Mouse (Mus musculus) erythroblast, embryonic 14.5 days (primary cell): ENCODE measurements around the gene Dpt. TPM values are rescaled to one million over a fixed set of nuclear protein-coding genes. Genes with fewer than 3 reads are reported as not detected.
"Not testable (repeated sequence)": the region's sequence is repeated elsewhere in the genome, so short reads cannot be mapped to it uniquely, and the experiment has no call there.

Source experiments
- H3K27me3 ChIP-seq: 2 replicates; pipeline ENCODE4 v1.6.1; 2012; ENCODE audit warnings: inconsistent platforms; ENCODE audit not compliant: control insufficient read depth
- H3K36me3 ChIP-seq: 2 replicates; pipeline ENCODE4 v1.6.1; 2012; ENCODE audit warnings: mild to moderate bottlenecking, inconsistent platforms; ENCODE audit not compliant: control insufficient read depth
- H3K4me1 ChIP-seq: 2 replicates; pipeline ENCODE4 v1.6.1; 2012; ENCODE audit warnings: inconsistent platforms; ENCODE audit not compliant: control insufficient read depth
- H3K4me3 ChIP-seq: replicated peaks from 2 replicates; pipeline ENCODE3; 2012; ENCODE audit warnings: moderate library complexity, mild to moderate bottlenecking, inconsistent platforms
- H3K9me3 ChIP-seq: 2 replicates; pipeline ENCODE4 v1.6.1; 2012; ENCODE audit warnings: low read length, inconsistent platforms, mixed read lengths; ENCODE audit not compliant: control insufficient read depth
- GATA1 ChIP-seq: IDR thresholded peaks from 2 replicates; pipeline ENCODE4 v1.6.1; 2012; ENCODE audit warnings: low read length, inconsistent platforms, mixed read lengths
- TAL1 ChIP-seq: IDR thresholded peaks from 3 replicates; pipeline ENCODE4 v1.6.1; 2012; ENCODE audit warnings: low read length, inconsistent platforms, mixed read lengths
- polyA plus RNA-seq: library from polyadenylated mRNA; stranded (reverse); fragments of >175 nt; gene quantifications from 2 replicates; pipeline ENCODE4 v1.2.3, GENCODE M21; 2012

Dpt gene
- polyA plus RNA-seq, 1 experiment: 0.02 TPM

- TF ChIP-seq TAL1 (no peak), GATA1 (no peak)
Observed at GRCm38 (mm10) chr1:164787771-164788170, 8.7 kb upstream of the Dpt start.

GRCm38 (mm10) chr1:164788292-164788691 is 8.2 kb upstream of the Dpt start:
- TF ChIP-seq TAL1 (no peak), GATA1 (no peak)
- Histone ChIP-seq H3K27me3 (no peaks in the 10 kb centered on the region), H3K4me3 (no peak overlapping the region)

More at GRCm38 (mm10) chr1:164787771-164788170, 8.7 kb upstream of the Dpt start:
- peaks cover 13% of the 10 kb centered on the region for H3K9me3 ChIP-seq
- no peak overlapping the region for H3K4me3 ChIP-seq
- no peaks in the 10 kb centered on the region for H3K27me3 ChIP-seq
- H3K4me1 ChIP-seq: no peaks in the 10 kb centered on the region
- no peaks in the 10 kb centered on the region for H3K36me3 ChIP-seq

DNA sequence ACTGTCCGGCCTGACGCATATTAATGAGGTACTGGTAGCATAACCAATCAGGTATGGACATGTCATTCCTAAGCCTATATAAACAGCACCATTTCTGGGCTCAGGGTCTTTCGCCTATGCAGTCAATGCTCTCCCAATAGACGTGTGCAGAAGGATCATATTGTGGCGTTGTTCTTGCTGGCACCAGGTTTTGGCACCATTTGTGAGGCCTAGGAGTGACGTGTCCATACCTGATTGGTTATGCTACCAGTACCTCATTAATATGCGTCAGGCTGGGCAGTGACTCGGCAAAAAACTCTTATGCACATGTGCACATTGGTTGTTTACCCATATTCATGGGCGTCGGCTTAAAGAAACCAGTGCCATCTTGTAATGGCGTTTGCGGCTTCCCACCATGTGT is 6.1 kb upstream of the Dpt start:
- not testable (repeated sequence) for H3K36me3 ChIP-seq, H3K27me3 ChIP-seq

More at GRCm38 (mm10) chr1:164788292-164788691, 8.2 kb upstream of the Dpt start:
- no peaks in the 10 kb centered on the region for H3K4me1 ChIP-seq
- H3K9me3 ChIP-seq: peaks cover 13% of the 10 kb centered on the region
- H3K36me3 ChIP-seq: no peaks in the 10 kb centered on the region

DNA sequence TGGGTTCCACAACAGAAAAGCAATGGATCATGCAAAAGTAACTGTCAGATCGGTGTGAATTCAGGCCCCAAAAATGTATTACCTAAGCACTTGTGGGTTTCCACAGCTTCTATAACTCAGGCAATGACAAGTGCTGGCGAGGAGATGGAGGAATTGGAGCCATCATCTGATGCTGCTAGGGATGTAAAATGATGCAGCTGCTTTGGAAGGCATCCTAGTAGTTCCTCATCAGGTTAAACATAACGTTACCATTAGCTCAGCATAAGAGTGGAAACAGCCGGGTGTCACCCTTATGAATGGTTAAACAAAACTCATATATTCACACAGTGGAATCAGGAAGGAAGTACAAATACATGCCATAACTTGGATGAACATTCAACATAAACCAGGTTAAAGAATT is 3.4 kb upstream of the Dpt start:
- H3K9me3 ChIP-seq: peaks cover 8% of the 10 kb centered on the region
- no peaks in the 10 kb centered on the region for H3K36me3 ChIP-seq
- no peaks in the 10 kb centered on the region for H3K4me1 ChIP-seq
- TF ChIP-seq TAL1: no peak
- TF ChIP-seq GATA1: no peak
- H3K27me3 ChIP-seq: no peaks in the 10 kb centered on the region
- H3K4me3 ChIP-seq: no peak overlapping the region

More for the DNA sequence above, 6.1 kb upstream of the Dpt start:
- H3K9me3 ChIP-seq, H3K4me1 ChIP-seq, H3K4me3 ChIP-seq: not testable (repeated sequence)

DNA sequence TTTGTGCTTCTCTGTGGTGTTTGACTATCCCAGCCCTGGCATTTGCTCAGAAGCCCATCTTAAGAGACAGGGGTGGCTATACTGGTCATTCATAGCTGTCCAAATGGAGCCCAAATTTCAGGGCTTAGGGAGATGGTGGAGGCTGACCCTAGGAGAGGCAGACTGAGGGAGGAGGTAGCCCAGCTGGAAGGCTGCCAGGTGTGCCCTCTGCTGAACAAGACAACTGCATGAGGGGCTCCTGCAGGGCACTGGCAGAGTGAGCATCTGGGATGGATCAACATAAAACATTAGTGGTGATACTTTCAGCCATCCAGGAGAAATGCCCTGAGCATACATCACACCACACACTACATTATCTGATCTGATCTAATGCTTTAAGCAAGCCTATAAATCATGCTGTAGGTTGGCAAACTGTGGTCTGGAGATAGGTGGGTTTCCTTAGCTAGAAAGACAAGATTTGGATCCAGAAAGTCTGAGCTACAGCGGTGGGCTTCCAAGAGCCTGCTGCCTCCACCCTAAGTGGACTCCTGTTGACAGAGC is 1.4 kb downstream of the Dpt start:
- Histone ChIP-seq H3K36me3 (no peaks in the 10 kb centered on the region), H3K9me3 (no peaks in the 10 kb centered on the region), H3K4me3 (no peak overlapping the region), H3K27me3 (no peaks in the 10 kb centered on the region), H3K4me1 (no peaks in the 10 kb centered on the region)
- TF ChIP-seq GATA1: no peak
- no peak for TF ChIP-seq TAL1

DNA sequence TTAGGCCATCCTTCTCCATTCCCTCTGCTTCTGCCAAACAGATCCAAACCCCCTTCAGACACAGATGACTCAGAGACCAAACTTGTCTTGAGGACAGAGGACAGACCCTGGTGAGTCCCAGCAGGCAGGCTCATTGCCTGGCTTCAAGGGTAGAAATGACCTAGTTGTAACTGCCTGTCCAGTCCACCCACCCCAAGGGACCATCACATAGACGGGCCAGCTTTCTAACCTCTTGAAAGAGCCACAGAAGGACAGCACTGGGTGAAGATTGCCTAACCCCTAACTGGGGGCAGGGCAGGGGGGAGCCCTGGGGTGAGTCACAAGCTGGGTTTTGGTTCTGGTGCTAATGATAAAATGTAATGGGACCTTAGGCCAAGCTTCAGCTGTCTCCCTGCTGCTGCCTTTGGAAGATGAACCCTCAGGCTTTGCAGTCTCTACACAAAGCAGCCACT is 2.1 kb downstream of the Dpt start:
- H3K4me1 ChIP-seq: no peaks in the 10 kb centered on the region

DNA sequence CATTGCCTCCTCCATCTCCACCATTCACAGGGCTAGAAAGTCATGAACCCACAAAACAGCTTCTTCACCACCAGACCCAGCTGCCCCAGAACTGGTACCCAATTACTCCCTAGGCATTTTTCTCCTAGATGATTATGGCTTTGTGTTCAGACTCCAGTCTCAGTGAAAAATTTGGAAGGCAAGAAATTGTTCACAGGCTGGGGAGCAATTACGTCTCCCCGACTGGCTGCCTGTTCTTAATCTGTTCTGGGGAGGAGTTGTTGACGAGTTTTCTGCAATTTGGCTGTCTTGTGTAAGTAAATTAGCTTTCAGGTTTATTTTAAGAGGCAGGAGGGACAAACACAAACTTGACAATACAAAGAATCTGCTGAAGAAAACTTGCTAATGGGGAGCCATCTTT is 2.7 kb downstream of the Dpt start:
- no peaks in the 10 kb centered on the region for H3K27me3 ChIP-seq

More for the DNA sequence above, 2.1 kb downstream of the Dpt start:
- H3K27me3 ChIP-seq: no peaks in the 10 kb centered on the region
- TF ChIP-seq TAL1 (no peak), GATA1 (no peak)
- no peaks in the 10 kb centered on the region for H3K36me3 ChIP-seq
- no peak overlapping the region for H3K4me3 ChIP-seq
- H3K9me3 ChIP-seq: no peaks in the 10 kb centered on the region

GRCm38 (mm10) chr1:164804277-164804676 is 7.8 kb downstream of the Dpt start:
- Histone ChIP-seq H3K9me3 (no peaks in the 10 kb centered on the region), H3K27me3 (no peaks in the 10 kb centered on the region), H3K36me3 (no peaks in the 10 kb centered on the region), H3K4me3 (no peak overlapping the region), H3K4me1 (no peaks in the 10 kb centered on the region)
- no peak for TF ChIP-seq TAL1
- TF ChIP-seq GATA1: no peak

More for the DNA sequence above, 2.7 kb downstream of the Dpt start:
- TF ChIP-seq GATA1 (no peak), TAL1 (no peak)
- Histone ChIP-seq H3K4me1 (no peaks in the 10 kb centered on the region), H3K36me3 (no peaks in the 10 kb centered on the region), H3K9me3 (no peaks in the 10 kb centered on the region), H3K4me3 (no peak overlapping the region)

DNA sequence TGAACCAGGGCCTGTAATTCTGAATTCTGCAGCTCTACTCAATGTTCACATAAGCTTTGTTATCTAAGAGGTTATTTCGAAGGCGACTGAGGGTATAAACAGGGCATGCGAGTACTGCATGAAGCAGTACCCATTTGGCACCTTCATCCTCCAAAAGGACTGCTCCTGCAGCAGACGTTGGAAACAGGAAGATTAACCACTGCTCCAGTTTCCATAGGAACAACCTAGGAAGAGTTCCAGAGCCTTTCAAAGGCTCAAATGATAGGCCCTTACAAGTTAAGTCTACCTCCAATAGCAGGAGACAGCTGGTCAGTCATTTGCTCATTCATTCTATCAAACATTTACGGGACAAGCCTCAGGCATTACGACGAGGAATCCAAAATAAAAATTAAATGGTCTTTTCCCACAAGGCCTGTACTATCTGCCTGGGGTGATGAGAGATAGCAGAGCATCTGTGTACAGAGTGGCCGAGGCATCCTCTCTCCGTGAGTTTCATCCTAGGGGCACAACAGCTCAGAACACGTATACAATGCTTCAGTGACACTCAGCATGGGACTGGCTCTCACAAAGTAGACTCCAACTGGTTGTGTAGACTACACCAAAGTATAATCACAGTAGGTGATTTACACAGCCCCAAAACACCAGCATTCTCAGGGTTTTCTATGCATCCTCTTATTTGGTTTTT is 8.4 kb downstream of the Dpt start:
- Histone ChIP-seq H3K27me3 (no peaks in the 10 kb centered on the region), H3K9me3 (no peaks in the 10 kb centered on the region), H3K4me1 (no peaks in the 10 kb centered on the region), H3K36me3 (no peaks in the 10 kb centered on the region), H3K4me3 (no peak overlapping the region)
- no peak for TF ChIP-seq GATA1
- TF ChIP-seq TAL1: no peak
